Mouse (Mus musculus): Measurements from ENCODE around the gene Fam25c. TPM values are rescaled to one million over a fixed set of nuclear protein-coding genes. Genes with fewer than 3 reads are reported as not detected.
A peak's percentile ranks its signal among the peaks of the same experiment; 100 is the strongest.

The Fam25c gene
- polyA plus RNA-seq, 2 experiments, result 0.28 TPM; not detected in 1

DNA sequence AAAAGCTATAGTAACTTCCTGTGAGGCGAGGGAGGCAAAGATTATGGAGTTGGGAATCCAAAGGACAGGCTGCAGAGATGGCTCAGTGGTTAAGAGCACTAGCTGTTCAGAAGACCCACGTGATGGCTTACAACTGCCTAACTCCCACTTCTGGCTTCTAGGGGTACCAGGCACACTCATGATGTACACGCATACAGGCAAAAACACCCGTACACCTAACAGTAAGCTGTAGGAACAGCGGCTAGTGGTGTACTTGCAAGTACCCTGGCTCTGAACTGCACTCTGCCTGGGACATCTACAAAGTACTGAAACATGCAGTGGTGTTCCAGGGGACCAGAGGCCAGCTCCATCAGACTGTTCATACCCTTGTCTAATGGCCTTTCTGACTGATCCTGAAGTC lies 8.1 kb downstream of the Fam25c start:
- H3K4me1 ChIP-seq (replicated peaks; ENCODE audit: control insufficient read depth in 2 of 2, insufficient read depth in 2 of 2, low read length in 1 of 2), result peaks cover 0 to 5% of the 10 kb centered on the region in 2 experiments; a peak in 2 of 4 replicates
- no peak overlapping the region for H3K4me2 ChIP-seq (ENCODE audit: low read depth)
- DNase-seq (ENCODE audit: low read depth in 3 of 3, low spot score in 3 of 3), result no peak
- H3K27me3 ChIP-seq (ENCODE audit: control insufficient read depth, insufficient read depth, low read length), result no peaks in the 10 kb centered on the region
- TF ChIP-seq EP300 (IDR thresholded peaks at IDR 0.05; ENCODE audit: low read depth) (no peak), CTCF (IDR thresholded peaks at IDR 0.05; ENCODE audit: low read depth) (no peak)
- no peaks in the 10 kb centered on the region; the same call in 1 of the 2 replicates for H3K36me3 ChIP-seq (replicated peaks; ENCODE audit: control insufficient read depth, insufficient read depth, low read depth)
- no peaks in the 10 kb centered on the region for H3K9me3 ChIP-seq (ENCODE audit: control insufficient read depth, low read length)
- no peak overlapping the region for H3K9ac ChIP-seq (replicated peaks)
- no peak overlapping the region for H3K27ac ChIP-seq
- WGBS (ENCODE audit: insufficient replicate concordance), result 68% methylated on average over 5 of the region's 5 CpGs
- no peak for ATAC-seq (ENCODE audit: insufficient read depth)
- H3K4me3 ChIP-seq (ENCODE audit: insufficient read depth in 1 of 2, low read depth in 2 of 2, low read length in 2 of 2), result no peak overlapping the region

DNA sequence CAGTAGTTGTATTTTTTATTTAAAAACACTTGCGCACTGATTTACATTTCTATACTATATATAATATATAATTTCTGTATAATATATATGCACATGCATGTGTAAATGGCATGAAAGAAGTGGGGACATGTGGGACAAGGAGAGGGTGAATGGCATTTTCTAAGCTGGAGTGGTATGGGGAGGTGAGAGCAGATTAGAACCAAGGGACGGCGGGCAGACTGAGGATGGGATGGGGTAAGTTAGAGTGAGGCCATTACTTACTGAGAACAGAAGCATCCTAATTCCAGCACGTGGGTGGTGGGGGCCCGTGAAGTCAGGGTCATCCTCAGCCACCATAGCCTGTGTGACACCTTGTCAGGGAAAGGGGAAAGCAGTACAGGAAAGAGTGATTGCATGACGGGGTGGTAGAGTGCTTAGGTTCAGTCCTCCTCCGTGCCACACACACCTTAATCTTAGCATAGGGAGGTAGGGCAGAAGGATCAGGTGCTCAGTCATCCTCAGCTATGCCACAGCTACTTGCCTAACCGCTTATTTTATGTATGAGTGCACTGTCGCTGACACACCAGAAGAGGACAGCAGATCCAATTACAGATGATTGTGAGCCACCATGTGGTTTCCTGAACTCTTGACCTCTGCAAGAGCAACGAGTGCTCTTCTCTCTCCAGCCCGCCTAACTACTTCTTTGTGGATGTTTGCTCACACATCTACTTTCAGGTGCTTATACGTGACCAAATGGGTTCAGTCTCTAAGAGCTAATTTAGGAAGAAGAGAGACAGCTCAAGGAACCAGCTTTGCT lies 9.3 kb downstream of the Fam25c start:
- no peak overlapping the region for H3K4me3 ChIP-seq (ENCODE audit: insufficient read depth in 1 of 2, low read depth in 2 of 2, low read length in 2 of 2)
- TF ChIP-seq EP300 (IDR thresholded peaks at IDR 0.05; ENCODE audit: low read depth) (no peak), CTCF (IDR thresholded peaks at IDR 0.05; ENCODE audit: low read depth) (peak; percentile 44)
- no peaks in the 10 kb centered on the region for H3K9me3 ChIP-seq (ENCODE audit: control insufficient read depth, low read length)
- no peak overlapping the region for H3K9ac ChIP-seq (replicated peaks)
- H3K27ac ChIP-seq, result no peak overlapping the region
- WGBS (ENCODE audit: insufficient replicate concordance), result 50% methylated on average over 12 of the region's 12 CpGs
- no peak overlapping the region for H3K4me2 ChIP-seq (ENCODE audit: low read depth)
- ATAC-seq (ENCODE audit: insufficient read depth) (peak; percentile 27), DNase-seq (ENCODE audit: low read depth in 3 of 3, low spot score in 3 of 3) (no peak)
- peaks cover 0 to 5% of the 10 kb centered on the region in 2 experiments; a peak in 2 of 4 replicates for H3K4me1 ChIP-seq (replicated peaks; ENCODE audit: control insufficient read depth in 2 of 2, insufficient read depth in 2 of 2, low read length in 1 of 2)
- H3K36me3 ChIP-seq (replicated peaks; ENCODE audit: control insufficient read depth, insufficient read depth, low read depth), result no peaks in the 10 kb centered on the region; the same call in 1 of the 2 replicates
- H3K27me3 ChIP-seq (ENCODE audit: control insufficient read depth, insufficient read depth, low read length), result no peaks in the 10 kb centered on the region

DNA sequence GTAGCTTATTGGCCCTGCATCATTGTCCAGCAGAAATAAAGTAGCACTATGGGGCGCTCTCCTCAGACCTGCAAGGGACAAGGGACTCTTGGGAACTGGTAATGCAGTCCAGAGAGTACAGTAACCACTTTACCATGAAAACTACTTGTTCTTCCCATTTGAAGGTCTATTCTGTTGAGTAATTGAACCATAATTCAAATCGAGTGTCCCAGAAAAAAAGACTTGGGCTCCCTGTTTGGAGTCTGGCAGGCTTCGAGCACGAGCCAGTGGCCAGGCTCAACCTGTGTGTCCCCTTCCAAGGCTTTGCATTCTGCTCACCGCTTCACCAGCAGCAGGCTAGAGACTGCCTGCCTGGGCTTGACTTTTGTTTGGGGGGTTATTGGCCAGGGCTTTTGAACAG lies 10.9 kb downstream of the Fam25c start:
- no peak overlapping the region for H3K9ac ChIP-seq (replicated peaks)
- H3K4me1 ChIP-seq (replicated peaks; ENCODE audit: control insufficient read depth in 2 of 2, insufficient read depth in 2 of 2, low read length in 1 of 2), result peaks cover 0 to 5% of the 10 kb centered on the region in 2 experiments; a peak in 2 of 4 replicates
- H3K4me2 ChIP-seq (ENCODE audit: low read depth), result no peak overlapping the region
- no peak for DNase-seq (ENCODE audit: low read depth in 3 of 3, low spot score in 3 of 3)
- no peak for TF ChIP-seq CTCF (IDR thresholded peaks at IDR 0.05; ENCODE audit: low read depth)
- no peak for TF ChIP-seq EP300 (IDR thresholded peaks at IDR 0.05; ENCODE audit: low read depth)
- no peak for ATAC-seq (ENCODE audit: insufficient read depth)
- no peak overlapping the region for H3K27ac ChIP-seq
- H3K36me3 ChIP-seq (replicated peaks; ENCODE audit: control insufficient read depth, insufficient read depth, low read depth), result peaks cover 1% of the 10 kb centered on the region
- 75% methylated on average over 5 of the region's 5 CpGs for WGBS (ENCODE audit: insufficient replicate concordance)
- H3K27me3 ChIP-seq (ENCODE audit: control insufficient read depth, insufficient read depth, low read length), result no peaks in the 10 kb centered on the region
- no peaks in the 10 kb centered on the region for H3K9me3 ChIP-seq (ENCODE audit: control insufficient read depth, low read length)
- no peak overlapping the region for H3K4me3 ChIP-seq (ENCODE audit: insufficient read depth in 1 of 2, low read depth in 2 of 2, low read length in 2 of 2)

DNA sequence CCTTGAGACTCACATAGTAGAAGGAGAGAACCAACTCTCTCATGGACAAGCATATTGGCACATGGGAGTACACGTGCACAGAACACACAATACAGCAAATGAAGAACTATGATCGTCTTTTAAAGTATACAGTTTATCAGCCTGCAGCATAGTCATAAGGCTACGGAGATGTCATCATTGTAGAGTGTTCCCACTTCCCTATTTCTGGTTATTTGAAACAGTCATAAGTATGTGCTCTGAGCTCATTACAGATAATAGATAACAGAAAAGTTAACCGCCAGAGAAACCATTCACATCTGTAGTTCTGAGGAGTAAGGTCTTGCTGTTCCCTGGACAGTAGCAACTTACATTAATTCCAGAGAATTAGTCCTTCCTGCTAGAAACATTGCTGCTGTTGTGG lies 12.2 kb downstream of the Fam25c start:
- Histone ChIP-seq H3K27ac (no peak overlapping the region), H3K9me3 (ENCODE audit: control insufficient read depth, low read length) (no peaks in the 10 kb centered on the region), H3K4me2 (ENCODE audit: low read depth) (no peak overlapping the region), H3K9ac (replicated peaks) (no peak overlapping the region), H3K36me3 (replicated peaks; ENCODE audit: control insufficient read depth, insufficient read depth, low read depth) (peaks cover 4% of the 10 kb centered on the region), H3K4me1 (replicated peaks; ENCODE audit: control insufficient read depth in 2 of 2, insufficient read depth in 2 of 2, low read length in 1 of 2) (no peaks in the 10 kb centered on the region), H3K27me3 (ENCODE audit: control insufficient read depth, insufficient read depth, low read length) (no peaks in the 10 kb centered on the region), H3K4me3 (ENCODE audit: insufficient read depth in 1 of 2, low read depth in 2 of 2, low read length in 2 of 2) (no peak overlapping the region)
- DNase-seq (ENCODE audit: low read depth in 3 of 3, low spot score in 3 of 3), result no peak
- no peak for TF ChIP-seq CTCF (IDR thresholded peaks at IDR 0.05; ENCODE audit: low read depth)
- TF ChIP-seq EP300 (IDR thresholded peaks at IDR 0.05; ENCODE audit: low read depth), result no peak
- ATAC-seq (ENCODE audit: insufficient read depth), result no peak
- 36% methylated on average over 4 of the region's 4 CpGs for WGBS (ENCODE audit: insufficient replicate concordance)

DNA sequence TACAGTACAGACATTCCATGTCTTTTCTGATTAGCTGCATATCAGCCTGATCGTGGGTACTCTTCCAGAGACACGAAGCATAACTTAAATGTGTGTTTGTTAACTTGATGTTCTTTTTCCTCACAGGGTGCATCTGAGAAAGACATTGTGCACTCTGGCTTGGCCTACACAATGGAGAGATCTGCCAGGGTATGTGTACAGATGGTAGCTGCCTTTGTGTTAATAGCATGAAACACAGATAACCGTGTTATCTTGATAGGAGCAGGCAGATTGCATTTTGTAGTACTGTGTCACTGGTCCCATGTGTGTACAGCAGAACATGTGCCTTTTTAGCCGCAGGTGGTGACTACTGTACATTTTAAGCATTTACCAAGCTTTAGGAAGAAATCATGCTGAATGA lies 13.2 kb downstream of the Fam25c start:
- Histone ChIP-seq H3K4me3 (ENCODE audit: insufficient read depth in 1 of 2, low read depth in 2 of 2, low read length in 2 of 2) (no peak overlapping the region), H3K27me3 (ENCODE audit: control insufficient read depth, insufficient read depth, low read length) (no peaks in the 10 kb centered on the region), H3K4me1 (replicated peaks; ENCODE audit: control insufficient read depth in 2 of 2, insufficient read depth in 2 of 2, low read length in 1 of 2) (no peaks in the 10 kb centered on the region), H3K9me3 (ENCODE audit: control insufficient read depth, low read length) (no peaks in the 10 kb centered on the region), H3K36me3 (replicated peaks; ENCODE audit: control insufficient read depth, insufficient read depth, low read depth) (peaks cover 4% of the 10 kb centered on the region), H3K9ac (replicated peaks) (no peak overlapping the region), H3K4me2 (ENCODE audit: low read depth) (no peak overlapping the region), H3K27ac (no peak overlapping the region)
- no peak for TF ChIP-seq EP300 (IDR thresholded peaks at IDR 0.05; ENCODE audit: low read depth)
- 65% methylated on average over 4 of the region's 4 CpGs for WGBS (ENCODE audit: insufficient replicate concordance)
- DNase-seq (ENCODE audit: low read depth in 3 of 3, low spot score in 3 of 3) (no peak), ATAC-seq (ENCODE audit: insufficient read depth) (no peak)

Measured in liver, embryonic 14.5 days (tissue).